Mouse (Mus musculus): ENCODE results near the gene Pstk. TPM values are rescaled to one million over a fixed set of nuclear protein-coding genes. Genes with fewer than 3 reads are reported as not detected.

Pstk gene
- 79.8 and 89.1 TPM in 2 replicates for polyA plus RNA-seq (2015; fragmentation: Nextera tagmentation; extraction: Ambion mirVana)

GRCm38 (mm10) chr7:131370648-131371469 lies at the start of gene Pstk:
Gene Pstk (plus strand): TSS chr7:131371141.
- H3K4me3 ChIP-seq = peak within 1 kb of the TSS; percentile 83
- H3K27ac ChIP-seq = peak within 1 kb of the TSS; percentile 95
- 4% methylated on average over 47 of the region's 47 CpGs for WGBS
- peak within 1 kb of the TSS; percentile 93 for H3K9ac ChIP-seq
- no peaks in the 10 kb centered on the region for H3K9me3 ChIP-seq
- H3K27me3 ChIP-seq = no peaks in the 10 kb centered on the region
- ATAC-seq (ENCODE audit: insufficient number of reproducible peaks, insufficient read depth, low FRiP score, low TSS enrichment, low read depth) = peak; percentile 89
- H3K4me1 ChIP-seq = peaks cover 13% of the 10 kb centered on the region; the same call in 1 of the 2 replicates
- 0 out of 2 replicates have a peak, but pooled peaks cover 8% of the 10 kb centered on the region for H3K36me3 ChIP-seq
- peak within 1 kb of the TSS; percentile 67 for H3K4me2 ChIP-seq

- Histone ChIP-seq H3K27me3 (no peaks in the 10 kb centered on the region), H3K4me2 (no peak within 1 kb of the TSS), H3K4me3 (no peak within 1 kb of the TSS), H3K9ac (no peak within 1 kb of the TSS), H3K36me3 (no peaks in the 10 kb centered on the region), H3K27ac (no peak within 1 kb of the TSS), H3K4me1 (no peaks in the 10 kb centered on the region), H3K9me3 (no peaks in the 10 kb centered on the region)
- ATAC-seq (ENCODE audit: insufficient number of reproducible peaks, insufficient read depth, low FRiP score, low TSS enrichment, low read depth) = no peak
- whole genome bisulfite sequencing = 68% methylated on average over 2 of the region's 2 CpGs
These were observed 48.7 kb upstream of the Pstk start, which contains the start of gene Cuzd1 for GRCm38 (mm10) chr7:131322192-131322591. Gene Cuzd1 (minus strand): TSS chr7:131322292.

DNA sequence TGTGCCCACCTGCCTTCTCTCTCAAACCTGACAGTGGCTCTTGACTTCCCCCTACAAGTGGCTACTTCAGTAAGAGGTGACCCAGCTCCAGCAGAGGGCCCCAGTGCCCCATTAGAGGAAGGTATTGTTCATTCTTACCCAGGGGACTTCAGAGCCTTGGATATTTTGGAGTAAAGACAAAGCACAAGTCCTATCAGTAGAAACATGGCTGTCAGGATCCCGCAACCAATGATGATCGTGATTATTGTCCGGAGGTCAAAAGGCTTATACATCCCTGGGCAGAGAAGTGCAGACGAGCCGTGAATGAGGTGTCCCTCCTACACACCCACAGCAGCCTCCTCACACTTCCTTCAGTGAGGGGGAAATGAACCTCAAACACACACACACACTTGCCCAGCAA lies 43.9 kb upstream of the Pstk start:
- Histone ChIP-seq H3K4me2 (no peak overlapping the region), H3K36me3 (no peaks in the 10 kb centered on the region), H3K27me3 (no peaks in the 10 kb centered on the region), H3K9me3 (no peaks in the 10 kb centered on the region), H3K4me3 (no peak overlapping the region), H3K27ac (no peak overlapping the region), H3K4me1 (no peaks in the 10 kb centered on the region), H3K9ac (no peak overlapping the region)
- WGBS = 86% methylated on average over 5 of the region's 5 CpGs
- ATAC-seq (ENCODE audit: insufficient number of reproducible peaks, insufficient read depth, low FRiP score, low TSS enrichment, low read depth) = no peak

DNA sequence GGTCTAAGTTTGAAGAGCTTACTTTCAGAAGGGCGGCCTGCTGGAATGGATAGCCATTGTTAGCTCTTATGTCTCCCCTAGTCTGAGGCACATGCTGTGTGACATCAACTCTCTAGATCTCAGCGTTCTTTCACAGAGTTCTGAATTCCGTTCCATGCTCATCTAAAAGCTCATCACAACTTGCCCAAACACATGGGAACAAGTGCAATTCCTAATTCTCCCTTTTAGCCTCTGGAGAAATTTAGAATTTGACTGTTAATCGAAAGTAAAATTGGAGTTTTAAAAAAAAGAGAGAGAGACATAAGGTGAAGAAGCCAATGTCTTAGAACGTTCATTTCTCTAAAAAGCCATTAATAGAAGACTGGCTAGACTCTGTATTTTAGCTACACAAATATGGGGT lies 41.5 kb upstream of the Pstk start, which contains the start of gene Fam24b:
Gene Fam24b, minus strand, starts transcription at position 101 of the 400 bp plus-strand sequence.
- ATAC-seq (ENCODE audit: insufficient number of reproducible peaks, insufficient read depth, low FRiP score, low TSS enrichment, low read depth) = no peak
- Histone ChIP-seq H3K9ac (no peak within 1 kb of the TSS), H3K27me3 (no peaks in the 10 kb centered on the region), H3K4me2 (no peak within 1 kb of the TSS), H3K4me1 (no peaks in the 10 kb centered on the region), H3K36me3 (no peaks in the 10 kb centered on the region), H3K4me3 (no peak within 1 kb of the TSS), H3K9me3 (no peaks in the 10 kb centered on the region), H3K27ac (no peak within 1 kb of the TSS)
- 89% methylated on average over 5 of the region's 5 CpGs for WGBS

DNA sequence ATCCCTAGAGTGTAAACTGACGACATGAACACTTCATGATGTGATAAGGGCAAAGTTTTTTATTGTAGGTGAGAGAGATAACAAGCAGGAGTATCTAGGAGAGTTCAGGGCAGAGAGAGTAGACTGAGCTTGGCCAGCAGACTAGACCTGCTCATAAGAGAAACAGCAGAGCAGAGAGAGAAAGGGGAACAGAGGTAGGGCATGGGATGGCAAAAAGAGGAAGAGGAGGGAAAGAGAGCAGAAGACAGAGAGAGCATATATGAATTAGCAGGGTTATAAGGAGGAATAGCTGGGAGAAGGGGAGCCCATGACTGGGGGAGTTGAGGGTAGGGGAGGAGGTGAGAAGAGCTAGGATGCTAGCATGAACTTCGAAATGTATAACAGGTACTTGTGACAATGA lies 39.3 kb upstream of the Pstk start:
- H3K4me1 ChIP-seq = no peaks in the 10 kb centered on the region

GRCm38 (mm10) chr7:131333564-131333963 lies 37.4 kb upstream of the Pstk start, which contains the start of gene Fam24a:
Gene Fam24a (plus strand): TSS chr7:131333864.
- 50% methylated on average over 1 of the region's 1 CpGs for WGBS
- H3K27ac ChIP-seq = no peak within 1 kb of the TSS
- no peaks in the 10 kb centered on the region for H3K4me1 ChIP-seq
- no peak within 1 kb of the TSS for H3K4me3 ChIP-seq
- no peak within 1 kb of the TSS for H3K9ac ChIP-seq
- no peaks in the 10 kb centered on the region for H3K27me3 ChIP-seq
- H3K36me3 ChIP-seq = no peaks in the 10 kb centered on the region
- H3K4me2 ChIP-seq = no peak within 1 kb of the TSS
- H3K9me3 ChIP-seq = no peaks in the 10 kb centered on the region
- ATAC-seq (ENCODE audit: insufficient number of reproducible peaks, insufficient read depth, low FRiP score, low TSS enrichment, low read depth) = no peak

More for the DNA sequence above, 39.3 kb upstream of the Pstk start:
- H3K4me3 ChIP-seq = no peak overlapping the region
- no peak overlapping the region for H3K27ac ChIP-seq
- H3K27me3 ChIP-seq = no peaks in the 10 kb centered on the region
- H3K36me3 ChIP-seq = no peaks in the 10 kb centered on the region
- H3K9ac ChIP-seq = no peak overlapping the region
- 80% methylated on average over 2 of the region's 2 CpGs for WGBS
- H3K4me2 ChIP-seq = no peak overlapping the region
- ATAC-seq (ENCODE audit: insufficient number of reproducible peaks, insufficient read depth, low FRiP score, low TSS enrichment, low read depth) = no peak
- H3K9me3 ChIP-seq = no peaks in the 10 kb centered on the region

DNA sequence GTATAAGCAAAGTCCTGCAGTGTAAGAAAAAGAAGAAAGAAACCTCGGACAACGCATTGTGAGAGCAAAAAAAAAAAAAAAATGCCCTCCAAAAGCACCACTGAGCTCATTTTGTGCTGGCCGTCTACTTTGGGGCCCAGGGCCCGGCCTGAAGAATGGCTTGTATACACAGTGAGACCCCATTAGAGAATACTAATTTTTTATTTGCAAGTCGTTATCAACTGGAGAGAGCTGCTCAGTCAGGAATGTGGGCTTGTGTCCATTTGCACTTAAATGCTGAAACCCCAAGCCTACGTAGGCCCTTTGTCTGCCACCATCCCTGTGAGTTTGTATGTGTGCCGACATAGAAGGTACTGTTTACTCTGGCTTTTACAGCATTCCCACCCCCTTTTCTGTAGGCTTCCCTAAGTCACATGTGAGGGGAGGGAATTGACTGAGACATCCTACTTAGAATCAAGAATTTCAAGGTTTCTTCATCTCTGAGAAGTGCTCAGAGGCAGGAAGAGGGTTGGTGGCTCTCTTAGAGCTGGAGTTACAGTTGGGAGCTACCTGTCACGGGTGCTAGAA lies 33.4 kb upstream of the Pstk start:
- no peaks in the 10 kb centered on the region for H3K27me3 ChIP-seq
- H3K4me3 ChIP-seq = no peak overlapping the region
- no peak overlapping the region for H3K9ac ChIP-seq
- no peak overlapping the region for H3K27ac ChIP-seq
- peaks cover 29% of the 10 kb centered on the region for H3K36me3 ChIP-seq
- no peaks in the 10 kb centered on the region for H3K4me1 ChIP-seq
- H3K4me2 ChIP-seq = no peak overlapping the region
- no peaks in the 10 kb centered on the region for H3K9me3 ChIP-seq
- ATAC-seq (ENCODE audit: insufficient number of reproducible peaks, insufficient read depth, low FRiP score, low TSS enrichment, low read depth) = no peak
- 78% methylated on average over 8 of the region's 8 CpGs for WGBS

DNA sequence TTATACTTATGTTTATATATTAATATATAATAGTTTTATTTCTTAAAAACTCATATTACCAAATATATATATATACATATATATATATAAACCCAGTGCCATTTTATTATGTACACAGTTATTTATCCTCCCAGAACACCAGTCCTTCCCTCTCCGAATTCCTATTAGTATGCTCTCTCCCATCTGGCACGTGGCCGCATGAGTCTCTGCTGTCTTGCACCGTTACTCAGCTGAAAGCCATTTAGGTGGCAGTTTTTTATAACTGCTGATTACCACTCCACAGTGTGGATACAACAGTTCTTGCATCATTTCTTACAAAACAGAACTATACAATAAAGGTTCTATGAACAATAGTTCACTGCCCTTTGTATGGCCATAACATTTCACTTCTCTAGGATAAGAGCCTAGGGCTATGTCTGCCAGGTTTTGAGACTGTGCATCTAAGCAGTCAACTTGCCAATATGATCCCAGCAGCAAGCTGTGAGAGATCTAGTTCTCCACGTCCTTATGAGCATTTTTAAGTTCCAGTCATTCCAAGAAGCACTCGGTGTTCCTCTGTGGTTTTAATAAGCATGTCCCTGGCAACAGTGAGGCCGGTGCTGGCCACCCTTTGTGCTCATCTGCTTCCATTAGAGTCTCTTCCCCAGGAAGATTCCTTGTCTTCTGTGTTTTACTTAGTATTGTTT lies 24.9 kb upstream of the Pstk start:
- H3K9me3 ChIP-seq = no peaks in the 10 kb centered on the region
- H3K27ac ChIP-seq = no peak overlapping the region
- 81% methylated on average over 7 of the region's 7 CpGs for WGBS
- ATAC-seq (ENCODE audit: insufficient number of reproducible peaks, insufficient read depth, low FRiP score, low TSS enrichment, low read depth) = no peak
- H3K9ac ChIP-seq = no peak overlapping the region
- H3K4me3 ChIP-seq = no peak overlapping the region
- no peaks in the 10 kb centered on the region for H3K27me3 ChIP-seq
- H3K36me3 ChIP-seq = peaks cover 78% of the 10 kb centered on the region
- no peaks in the 10 kb centered on the region for H3K4me1 ChIP-seq
- no peak overlapping the region for H3K4me2 ChIP-seq

DNA sequence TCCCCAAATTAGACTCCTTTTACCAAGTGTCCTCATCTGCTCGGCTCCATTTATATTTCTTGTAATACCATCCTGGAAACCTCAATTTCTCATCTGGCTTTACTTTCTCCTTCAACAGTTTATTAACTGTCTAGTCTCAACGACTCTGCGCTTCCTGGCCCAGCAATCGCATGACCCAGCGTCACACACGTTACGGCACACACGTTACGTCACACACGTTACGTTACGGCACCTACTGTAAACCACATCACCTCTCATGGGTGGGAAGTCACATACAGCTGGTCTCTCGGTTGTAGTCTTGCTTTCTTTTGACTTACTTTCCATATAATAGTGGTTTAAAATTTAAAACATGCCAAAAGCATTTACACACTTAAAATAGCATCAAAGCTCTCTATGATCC lies 14.8 kb upstream of the Pstk start:
- 93% methylated on average over 13 of the region's 13 CpGs for WGBS
- peaks cover 69% of the 10 kb centered on the region for H3K36me3 ChIP-seq
- H3K4me2 ChIP-seq = no peak overlapping the region
- no peak overlapping the region for H3K4me3 ChIP-seq
- no peak overlapping the region for H3K9ac ChIP-seq
- peaks cover 3% of the 10 kb centered on the region for H3K4me1 ChIP-seq
- no peaks in the 10 kb centered on the region for H3K9me3 ChIP-seq
- no peak overlapping the region for H3K27ac ChIP-seq
- no peak for ATAC-seq (ENCODE audit: insufficient number of reproducible peaks, insufficient read depth, low FRiP score, low TSS enrichment, low read depth)
- H3K27me3 ChIP-seq = no peaks in the 10 kb centered on the region

DNA sequence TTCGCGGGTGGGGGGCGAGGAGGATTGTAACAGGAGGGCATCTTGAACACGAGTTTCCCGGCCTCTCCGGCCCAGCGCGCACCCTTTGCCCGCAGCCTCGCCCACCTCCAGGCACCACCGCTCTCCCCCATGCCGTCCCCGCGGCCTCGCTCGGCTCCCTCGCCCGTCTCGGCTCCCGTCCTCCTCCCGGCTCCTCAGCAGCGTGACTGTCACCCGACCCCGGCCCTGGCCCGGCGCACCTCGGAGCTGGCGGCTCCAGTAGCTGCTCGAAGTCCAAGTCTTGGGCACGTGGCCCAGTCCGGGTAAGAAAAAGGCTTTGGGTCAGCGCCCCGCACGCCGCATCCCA lies 8.7 kb upstream of the Pstk start:
- peak overlapping the region; percentile 92 for H3K9ac ChIP-seq
- under 1% methylated on average over 35 of the region's 35 CpGs for WGBS
- peaks cover 9% of the 10 kb centered on the region for H3K4me1 ChIP-seq
- peak; percentile 77 for ATAC-seq (ENCODE audit: insufficient number of reproducible peaks, insufficient read depth, low FRiP score, low TSS enrichment, low read depth)
- peaks cover 24% of the 10 kb centered on the region for H3K36me3 ChIP-seq
- peak overlapping the region; percentile 91 for H3K4me2 ChIP-seq
- H3K27ac ChIP-seq = peak overlapping the region; percentile 91
- H3K9me3 ChIP-seq = no peaks in the 10 kb centered on the region
- H3K27me3 ChIP-seq = no peaks in the 10 kb centered on the region
- peak overlapping the region; percentile 87 for H3K4me3 ChIP-seq

DNA sequence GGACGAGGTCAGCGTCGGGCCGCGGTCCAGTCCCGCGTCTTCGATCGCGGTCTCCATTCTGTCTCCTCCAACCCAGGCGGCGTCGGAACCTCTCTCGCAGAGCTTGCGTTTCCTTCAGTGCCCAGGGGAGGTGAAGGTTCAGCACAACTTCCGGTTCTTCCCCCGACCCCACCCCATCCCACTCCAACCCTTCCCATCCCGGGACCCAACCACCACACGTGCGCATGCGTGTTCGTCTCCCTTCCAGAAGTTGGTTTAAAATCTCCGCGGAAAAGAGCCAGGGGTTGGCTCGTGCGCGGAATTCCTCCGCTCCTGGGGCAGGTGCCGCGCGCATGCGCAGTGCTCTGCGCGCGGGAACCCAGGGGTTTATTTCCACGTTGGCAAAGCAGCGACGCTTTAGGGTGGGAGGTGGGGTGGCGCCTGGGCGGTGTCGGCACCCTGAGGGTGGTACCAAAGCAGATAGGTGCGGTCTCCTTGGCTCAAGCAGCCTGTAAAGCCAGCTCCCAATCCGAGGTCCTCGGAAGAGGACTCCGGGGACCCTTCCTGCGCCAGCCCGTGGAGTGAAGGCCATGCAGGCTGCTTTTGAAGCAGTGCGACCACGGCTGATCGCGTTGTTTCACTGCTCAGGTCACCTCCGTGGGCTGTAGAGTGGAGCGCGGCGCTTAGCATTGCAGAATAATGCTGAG lies 8.2 kb upstream of the Pstk start, which contains the start of gene 2310057M21Rik:
Gene 2310057M21Rik, minus strand, starts transcription at position 145 of the 686 bp plus-strand sequence.
- Histone ChIP-seq H3K36me3 (peaks cover 18% of the 10 kb centered on the region), H3K9ac (peak within 1 kb of the TSS; percentile 92), H3K4me1 (peaks cover 9% of the 10 kb centered on the region), H3K9me3 (no peaks in the 10 kb centered on the region), H3K27ac (peak within 1 kb of the TSS; percentile 95), H3K4me3 (peak within 1 kb of the TSS; percentile 87), H3K27me3 (no peaks in the 10 kb centered on the region), H3K4me2 (peak within 1 kb of the TSS; percentile 91)
- peak; percentile 97 for ATAC-seq (ENCODE audit: insufficient number of reproducible peaks, insufficient read depth, low FRiP score, low TSS enrichment, low read depth)
- under 1% methylated on average over 55 of the region's 55 CpGs for WGBS
